Mouse (Mus musculus) monocyte, adult 59 days (primary cell): ENCODE results near the gene Comt. TPM values are rescaled to one million over a fixed set of nuclear protein-coding genes. Genes with fewer than 3 reads are reported as not detected.

Experiments
- total RNA-seq, 2 experiments: library from RNA; stranded (reverse); gene quantifications; one replicate each; pipeline ENCODE4 v1.2.4; 2023

Gene Comt
- total RNA-seq = 10 to 100 TPM; 62.5 to 73.7 TPM

DNA sequence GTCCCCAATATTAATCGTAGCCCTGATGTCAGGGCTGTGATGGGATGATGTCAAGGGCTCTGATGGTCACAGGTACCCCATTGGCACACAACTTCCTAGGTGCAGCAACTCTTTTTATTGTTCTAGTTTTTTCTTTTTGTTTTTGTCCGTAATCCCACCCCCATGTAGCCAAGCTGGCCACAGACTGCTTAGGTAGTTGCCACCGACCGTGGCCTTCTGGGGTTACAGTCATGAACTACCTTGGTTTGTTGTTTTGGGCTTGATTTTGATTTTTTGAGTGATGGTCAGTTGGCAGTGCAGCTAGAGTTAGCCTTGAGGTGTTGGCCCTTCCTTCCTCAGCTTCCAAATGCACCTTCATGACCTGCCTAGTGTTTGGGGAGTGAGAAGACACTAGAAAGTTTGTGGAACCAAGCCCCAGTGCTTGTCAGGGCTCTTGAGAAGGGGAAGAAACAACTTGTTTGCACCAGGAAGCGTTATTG is at the start of gene Comt:
Gene Comt, minus strand, starts transcription at position 51 of the 479 bp plus-strand sequence.

DNA sequence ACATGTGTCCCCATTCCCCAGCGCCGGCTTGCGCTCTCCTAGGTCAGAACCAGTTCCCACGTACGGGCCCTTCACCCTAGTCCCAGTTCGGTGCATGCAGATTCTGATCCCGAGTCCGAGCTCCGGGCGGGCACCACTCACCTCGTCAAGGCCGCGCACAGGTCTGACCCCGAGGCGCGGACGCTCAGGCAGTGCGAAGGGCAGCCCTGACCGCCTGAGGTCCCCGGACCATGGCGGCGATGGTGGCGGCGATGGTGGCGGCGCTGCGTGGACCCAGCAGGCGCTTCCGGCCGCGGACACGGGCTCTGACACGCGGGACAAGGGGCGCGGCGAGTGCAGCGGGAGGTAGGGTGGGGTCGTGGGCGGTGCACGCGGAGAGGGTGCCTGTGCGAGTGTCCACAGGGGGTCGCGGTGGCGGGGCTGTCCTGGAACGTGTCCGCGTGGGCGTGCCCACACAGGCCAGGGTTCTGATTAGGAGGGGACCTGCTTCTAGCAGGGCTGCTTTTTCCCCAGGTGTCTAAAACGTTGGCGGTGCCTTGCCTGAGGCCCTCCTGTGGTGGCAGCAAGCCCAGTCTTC is 349 bp downstream of the Comt start, which contains the start of gene Txnrd2:
Gene Txnrd2, plus strand, starts transcription at position 170 of the 577 bp plus-strand sequence.

Other genes with a start within 250 kb of the Comt start
- gene Ccdc188, start 209.0 kb downstream of the Comt start, total RNA-seq = not detected
- gene Zdhhc8, start 191.7 kb downstream of the Comt start, total RNA-seq = 10 to 100 TPM; 10.3 to 15.0 TPM
- 10 to 100 TPM; 87.6 to 90.3 TPM for gene Trmt2a, start 178.2 kb downstream of the Comt start, total RNA-seq
- gene Ranbp1, start 178.1 kb downstream of the Comt start, total RNA-seq = 10 to 100 TPM; 55.7 to 70.2 TPM
- gene Gm49776, start 168.5 kb downstream of the Comt start, total RNA-seq = not detected
- 10 to 100 TPM; 19.9 to 26.3 TPM for gene Dgcr8, start 137.6 kb downstream of the Comt start, total RNA-seq
- 10 to 100 TPM; 29.1 to 33.3 TPM for gene Tango2, start 78.7 kb downstream of the Comt start, total RNA-seq
- 1 to 10 TPM; 4.4 to 5.8 TPM for gene Arvcf, start 78.7 kb downstream of the Comt start, total RNA-seq
- 10 to 100 TPM; 20.4 to 23.3 TPM for gene Txnrd2, start 468 bp downstream of the Comt start, total RNA-seq
- gene Gnb1l, start 71.9 kb upstream of the Comt start, total RNA-seq = 1 to 10 TPM; 2.9 to 4.7 TPM
- 1 to 10 TPM; 3.4 to 4.0 TPM for gene Rtl10, start 72.0 kb upstream of the Comt start, total RNA-seq
- gene Tbx1, start 163.8 kb upstream of the Comt start, total RNA-seq = not detected
- gene Gp1bb, start 195.6 kb upstream of the Comt start, total RNA-seq = not detected
- gene Gm49601, start 199.6 kb upstream of the Comt start, total RNA-seq = not detected
- 1 to 10 TPM in 1 of 2 experiments, under 1 TPM in 1; 0.49 to 1.4 TPM for gene Sept5, start 203.1 kb upstream of the Comt start, total RNA-seq